Mouse (Mus musculus): ENCODE measurements at regions not wholly inside any gene's neighbourhood (a gene's known extent, or its start where the extent isn't known, plus 50 kb on each side); places are given as distances from the start of the nearest gene placed in this dataset.

- DNase-seq, result peak; percentile 8 to 12
Observed at GRCm38 (mm10) chr1:71945070-71945469, 267.0 kb downstream of the Mreg start.

- DNase-seq, result no peak
Observed at GRCm38 (mm10) chr1:71944531-71944930, 267.6 kb downstream of the Mreg start.

DNA sequence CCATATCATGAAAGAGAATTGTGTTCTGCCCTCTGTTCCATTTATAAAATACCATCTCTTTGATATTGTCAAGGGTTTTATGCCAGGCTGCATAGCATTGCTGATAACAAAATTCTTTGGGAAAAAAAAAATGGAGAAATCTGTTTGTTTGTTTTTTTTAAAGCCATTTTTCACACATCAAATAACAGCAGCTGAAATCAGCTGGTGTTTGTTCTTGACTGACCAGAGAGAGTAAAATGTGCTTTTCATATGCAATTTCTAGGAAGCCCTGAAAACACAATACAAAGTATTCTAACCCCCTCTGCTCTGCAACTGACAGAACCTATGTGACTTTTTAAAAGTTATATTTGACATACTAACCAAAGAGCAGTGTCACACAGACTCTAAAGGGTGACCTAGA is 270.0 kb downstream of the Mreg start:
- peak in 1 of 2 experiments; percentile 2 for DNase-seq

DNA sequence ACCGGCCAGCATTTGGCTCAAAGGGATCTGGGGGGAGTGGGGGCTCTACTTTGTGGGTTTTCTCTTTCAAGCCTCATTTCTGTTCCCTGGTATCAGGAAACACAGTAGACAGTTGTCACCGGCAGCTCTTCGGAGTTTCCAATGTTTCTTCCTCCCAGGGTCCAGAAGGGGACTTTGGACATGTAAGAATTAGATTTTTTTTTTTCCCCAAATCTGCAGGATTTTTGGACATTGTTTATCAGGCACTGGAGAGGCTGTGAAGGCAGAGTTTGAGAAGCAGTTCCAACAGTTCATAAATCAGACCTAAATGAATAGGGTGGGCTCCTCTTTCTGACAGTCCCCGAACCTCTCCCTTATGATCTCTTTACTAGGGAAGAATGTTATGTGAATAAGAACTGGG is 270.4 kb downstream of the Mreg start:
- no peak for DNase-seq

DNA sequence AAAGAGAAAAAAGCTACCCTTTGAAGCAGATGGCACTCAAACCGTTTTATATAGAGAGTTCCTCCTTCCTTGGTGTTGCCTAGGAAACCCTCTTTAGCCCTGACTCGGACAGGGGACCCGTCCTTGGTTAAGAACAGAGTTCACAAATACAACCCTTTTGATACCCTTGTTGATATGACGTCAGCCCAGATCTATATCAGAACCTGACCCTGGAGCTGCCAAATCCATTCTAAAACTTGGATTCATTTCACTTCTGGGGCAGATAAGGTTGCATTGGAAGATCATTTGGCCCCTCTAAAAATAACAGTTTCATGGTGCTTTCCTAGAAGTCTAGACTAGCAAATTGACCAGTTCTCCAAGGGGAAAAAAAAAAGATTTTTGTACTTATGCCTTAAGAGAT is 271.2 kb downstream of the Mreg start:
- no peak for DNase-seq

GRCm38 (mm10) chr1:71938323-71939007 is 273.6 kb downstream of the Mreg start:
- DNase-seq, result peak in 1 of 2 experiments; percentile 2

GRCm38 (mm10) chr1:71937922-71938321 is 274.2 kb downstream of the Mreg start:
- peak; percentile 1 to 15 for DNase-seq

GRCm38 (mm10) chr1:71937168-71937567 is 274.9 kb downstream of the Mreg start:
- no peak for DNase-seq

GRCm38 (mm10) chr1:71936501-71937129 is 275.5 kb downstream of the Mreg start:
- DNase-seq, result no peak

- no peak for DNase-seq
Observed at GRCm38 (mm10) chr1:71925501-71925900, 272.5 kb upstream of the Fn1 start.

DNA sequence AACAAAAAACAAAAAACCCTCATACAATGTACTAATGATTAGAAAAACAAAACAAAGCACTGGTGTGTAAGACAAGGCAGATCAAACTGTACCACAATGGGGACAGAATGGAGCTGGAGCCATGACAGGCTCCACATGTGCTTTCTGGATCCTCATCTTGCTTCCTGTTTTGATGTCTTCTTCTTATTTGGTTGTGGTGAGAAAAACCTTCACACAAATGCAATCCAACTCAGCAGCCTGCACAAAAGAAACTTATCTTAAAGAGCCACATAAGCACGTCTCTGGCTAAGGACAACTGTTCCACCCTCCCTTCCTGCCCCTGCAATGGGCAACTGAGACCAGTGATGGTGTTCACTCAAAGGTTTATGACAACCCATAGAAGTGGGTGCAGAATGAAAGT is 271.9 kb upstream of the Fn1 start:
- DNase-seq, result no peak

GRCm38 (mm10) chr1:71923731-71924130 is 270.7 kb upstream of the Fn1 start:
- no peak for DNase-seq

DNA sequence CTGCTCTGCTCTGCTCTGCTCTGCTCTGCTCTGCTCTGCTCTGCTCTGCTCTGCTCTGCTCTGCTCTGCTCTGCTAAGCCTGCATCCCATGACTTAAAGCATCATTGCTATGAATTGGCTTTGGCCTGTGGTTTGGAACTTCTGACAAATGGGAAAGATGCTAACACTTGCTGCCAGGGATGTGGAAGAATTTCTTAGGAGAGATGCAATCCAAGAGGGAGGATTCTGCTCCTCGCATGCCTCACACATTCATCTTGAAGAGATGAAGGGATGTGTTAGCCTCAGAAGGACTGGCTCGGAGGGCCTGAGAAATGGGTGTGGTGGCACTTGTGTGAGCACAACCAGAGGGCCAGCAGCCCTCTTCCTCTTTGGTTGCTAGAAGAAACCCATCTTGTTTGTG is 268.5 kb upstream of the Fn1 start:
- DNase-seq, result no peak

- no peak for DNase-seq
Observed at GRCm38 (mm10) chr1:71919891-71920290, 266.9 kb upstream of the Fn1 start.

- no peak for DNase-seq
Observed at GRCm38 (mm10) chr1:71917021-71917420, 264.0 kb upstream of the Fn1 start.

DNA sequence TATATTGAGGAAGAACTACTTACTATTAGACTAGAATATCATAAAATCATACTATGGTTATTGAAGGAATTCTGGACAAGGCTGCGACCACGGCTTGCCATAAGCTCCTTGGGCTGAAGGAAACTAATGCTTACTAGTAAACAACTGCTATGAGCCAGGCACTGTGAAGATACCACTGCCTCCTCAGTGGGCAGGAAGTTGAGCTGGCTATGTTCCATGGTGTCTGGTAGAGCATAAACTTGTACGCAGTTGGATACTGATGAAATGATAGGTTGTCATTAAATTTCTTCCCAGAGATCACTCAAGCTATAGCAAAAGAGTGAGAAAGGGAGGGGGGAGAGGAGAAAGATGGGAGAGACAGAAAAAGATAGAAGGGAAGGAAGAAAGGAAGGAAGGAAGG is 261.4 kb upstream of the Fn1 start:
- no peak for DNase-seq

DNA sequence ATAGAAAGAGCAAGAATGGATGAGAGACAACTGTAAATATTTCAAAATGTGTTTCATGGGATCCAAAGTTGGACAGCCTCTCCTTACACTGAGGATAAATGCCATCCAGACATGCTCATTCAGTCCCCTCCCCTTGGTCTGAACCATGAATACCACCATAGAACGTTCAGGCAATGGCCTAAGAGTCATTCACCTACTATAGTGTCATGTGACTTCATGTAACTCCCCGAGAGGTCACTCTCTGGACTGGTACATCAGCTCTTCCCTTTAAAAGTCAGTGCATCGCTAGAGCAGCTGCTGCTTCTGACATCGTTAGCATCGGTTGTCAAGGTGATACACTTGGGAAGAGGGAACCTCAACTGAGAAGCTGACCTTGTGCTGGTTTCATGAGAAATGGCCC is 260.2 kb upstream of the Fn1 start:
- no peak for DNase-seq

- peak in 1 of 2 experiments; percentile 3 for DNase-seq
Observed at GRCm38 (mm10) chr1:71912441-71912840, 259.4 kb upstream of the Fn1 start.

GRCm38 (mm10) chr1:71910125-71910524 is 257.1 kb upstream of the Fn1 start:
- no peak for DNase-seq

GRCm38 (mm10) chr1:71909508-71910124 is 256.6 kb upstream of the Fn1 start:
- DNase-seq, result no peak

DNA sequence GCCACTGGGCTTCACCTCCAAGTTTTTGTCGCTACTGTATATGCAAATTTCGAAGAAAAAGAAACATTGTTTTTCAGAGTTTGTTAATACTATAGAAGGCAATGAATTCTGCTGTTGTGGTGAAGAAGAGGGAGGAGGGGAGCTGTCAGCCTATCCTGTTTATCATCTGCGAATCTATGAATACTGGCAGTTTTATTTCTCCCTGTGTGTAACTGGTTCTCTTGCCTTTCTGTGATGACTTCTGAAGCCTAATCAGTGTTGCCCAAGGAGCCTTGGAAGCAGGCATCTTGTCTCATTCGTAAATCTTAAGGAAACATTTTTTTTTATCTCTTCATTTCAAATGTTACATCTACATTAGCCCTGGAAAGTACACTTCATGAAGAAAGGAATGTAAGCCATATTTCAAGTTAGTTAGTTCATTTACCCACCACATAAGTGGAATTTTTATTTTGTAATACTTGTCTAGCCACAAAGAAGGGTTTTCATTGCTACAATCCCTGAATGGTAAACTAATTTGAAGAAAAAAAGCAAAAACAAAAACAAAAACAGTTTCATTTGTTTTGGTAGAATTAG is 251.5 kb upstream of the Fn1 start:
- DNase-seq, result no peak

DNA sequence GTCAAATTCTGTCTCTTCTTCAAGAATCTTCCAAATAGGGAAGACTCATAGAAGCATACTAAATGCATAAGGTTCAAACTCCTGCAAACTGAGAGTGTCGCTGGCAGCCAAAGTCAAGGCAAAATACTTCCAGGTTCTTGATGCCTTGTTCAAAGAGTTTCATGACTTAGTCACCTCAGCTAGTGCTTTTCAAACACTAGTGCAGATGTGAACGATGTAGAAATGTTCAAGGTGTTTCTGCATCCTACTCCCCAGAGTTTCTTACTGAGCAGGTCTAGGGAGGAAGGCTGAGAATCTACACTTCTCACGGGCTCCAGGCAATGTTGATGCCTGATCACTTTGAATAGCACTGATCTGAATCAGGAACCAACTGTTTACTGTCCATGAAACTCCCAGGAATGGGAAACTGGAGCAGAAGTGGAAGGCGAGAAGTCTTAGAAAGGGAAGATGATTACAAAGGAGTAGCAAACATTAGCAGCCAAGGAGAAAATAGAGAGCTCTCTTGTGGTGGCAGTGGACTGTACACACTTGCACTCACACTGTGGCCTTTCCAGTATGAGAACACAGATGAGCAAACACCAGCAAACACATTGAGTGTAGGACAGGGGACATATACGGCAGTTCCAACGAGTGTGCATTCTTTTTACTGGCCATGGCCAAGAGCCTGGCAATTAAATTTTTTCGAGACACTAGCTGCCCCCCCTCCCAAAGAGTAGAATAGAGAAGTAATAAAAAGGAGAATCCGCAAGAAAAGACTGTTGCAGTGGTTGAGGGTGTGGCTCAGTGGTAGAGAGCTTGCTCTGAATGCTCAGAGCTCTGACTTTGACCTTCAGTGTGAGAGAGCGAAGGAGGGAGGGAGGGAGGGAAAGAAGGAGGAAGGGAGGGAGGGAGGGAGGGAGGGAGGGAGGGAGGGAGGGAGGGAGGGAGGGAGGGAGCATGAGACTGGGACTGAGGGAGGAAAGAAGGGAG is 247.4 kb upstream of the Fn1 start:
- no peak for DNase-seq

DNA sequence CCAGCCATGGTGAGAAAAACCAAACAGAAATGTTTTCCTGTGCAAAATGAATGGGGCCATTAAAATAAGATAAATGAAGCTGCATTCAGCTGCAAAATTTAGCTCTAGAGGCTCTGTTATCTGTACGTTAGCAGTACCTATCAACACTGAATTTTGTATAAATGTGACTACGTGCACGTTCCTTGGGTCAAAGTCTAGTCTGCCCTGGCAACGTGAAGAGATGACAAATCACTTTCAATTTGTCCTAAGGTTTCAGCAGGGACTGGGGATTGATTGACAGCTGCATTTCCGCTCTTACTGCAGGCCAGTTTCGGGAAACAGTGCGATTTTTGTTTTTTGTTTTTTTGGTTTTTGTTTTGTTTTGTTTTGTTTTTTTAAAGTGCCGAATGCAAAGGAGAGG is 246.1 kb upstream of the Fn1 start:
- no peak for DNase-seq
